Mouse (Mus musculus): ENCODE data around the gene Ccdc22. TPM values are rescaled to one million over a fixed set of nuclear protein-coding genes. Genes with fewer than 3 reads are reported as not detected.

The Ccdc22 gene
- polyA plus RNA-seq, 1 experiment from 2014 or later = 18.0 TPM

DNA sequence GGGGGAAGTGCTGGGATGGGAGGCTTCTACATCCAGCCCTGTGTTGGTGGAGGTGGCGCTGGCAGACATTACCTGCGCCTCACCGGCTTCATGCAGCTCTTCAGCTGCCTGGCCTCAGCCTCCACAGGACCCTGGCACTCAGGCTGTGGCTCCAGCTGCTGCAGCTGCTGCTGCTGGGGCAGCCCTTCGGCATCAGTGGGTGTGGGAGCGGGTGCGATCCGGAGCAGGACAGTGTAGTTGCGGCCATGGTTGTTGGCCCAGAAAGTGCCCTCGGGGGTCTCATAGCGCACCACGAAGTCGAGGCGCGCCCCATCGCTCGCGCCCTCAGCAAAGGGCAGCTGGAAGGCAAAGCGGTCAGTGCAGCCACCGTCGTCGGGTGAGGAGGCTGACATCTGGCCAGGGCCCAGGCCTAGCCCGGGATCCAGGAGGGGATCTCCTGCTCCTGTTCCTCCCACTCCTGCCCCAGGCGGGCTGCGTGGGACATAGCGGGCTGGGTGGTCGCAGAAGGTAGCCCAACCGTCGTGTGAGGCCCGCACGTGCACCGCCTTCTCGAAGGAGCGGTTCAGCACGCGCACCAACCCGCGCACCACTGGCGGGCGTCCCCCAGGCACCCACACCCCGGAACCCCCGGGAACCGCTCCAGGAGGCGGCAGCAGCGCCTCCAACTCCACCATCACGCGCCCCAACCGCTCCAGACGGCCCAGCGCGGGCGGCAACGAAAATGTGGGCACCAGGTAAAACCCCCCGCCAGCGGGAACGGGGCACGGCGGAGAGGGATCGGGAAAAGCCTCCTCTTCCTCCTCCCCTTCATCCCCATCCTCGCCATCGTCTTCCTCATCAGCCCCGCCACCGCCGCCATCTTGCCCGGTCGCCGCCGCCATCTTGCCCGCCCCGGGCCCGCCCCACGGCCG lies 31.9 kb downstream of the Ccdc22 start, which contains the start of gene Foxp3:
Foxp3 (plus strand) TSS at position 469 of the 911 bp plus-strand sequence.
- H3K4me1 ChIP-seq (replicated peaks) = peaks cover 38% of the 10 kb centered on the region
- peak within 1 kb of the TSS; percentile 81 for H3K27ac ChIP-seq (replicated peaks)
- no peaks in the 10 kb centered on the region for H3K9me3 ChIP-seq (replicated peaks)
- H3K27me3 ChIP-seq = no peaks in the 10 kb centered on the region
- H3K9ac ChIP-seq = peak within 1 kb of the TSS; percentile 80
- H3K36me3 ChIP-seq (replicated peaks) = no peaks in the 10 kb centered on the region
- WGBS (ENCODE audit: insufficient replicate concordance) = 37% methylated on average over 71 of the region's 72 CpGs
- H3K4me2 ChIP-seq = peak within 1 kb of the TSS; percentile 83
- peak; percentile 52 for ATAC-seq (ENCODE audit: insufficient read depth)
- peak within 1 kb of the TSS; percentile 74 for H3K4me3 ChIP-seq (replicated peaks)

DNA sequence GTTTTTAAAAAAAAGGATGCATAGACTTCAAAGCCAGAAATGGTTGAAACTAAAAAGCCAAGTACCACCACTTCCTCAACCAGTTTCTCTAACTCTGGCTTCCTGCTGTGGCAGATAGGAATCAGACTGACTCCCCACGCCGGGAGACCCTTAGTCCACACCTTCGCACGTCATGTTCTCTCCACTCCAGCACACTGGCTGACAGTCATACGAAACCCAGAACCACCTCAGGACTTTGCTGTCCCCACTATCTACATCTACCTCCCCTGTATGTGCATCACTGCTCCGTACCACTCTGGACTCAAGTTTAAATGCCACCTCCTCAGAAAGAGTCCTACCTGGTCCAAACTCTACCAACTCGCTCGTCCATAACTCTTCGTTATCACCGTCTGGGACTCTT lies 32.9 kb downstream of the Ccdc22 start:
- Histone ChIP-seq H3K36me3 (replicated peaks) (no peaks in the 10 kb centered on the region), H3K4me1 (replicated peaks) (peaks cover 38% of the 10 kb centered on the region), H3K9ac (no peak overlapping the region), H3K27me3 (no peaks in the 10 kb centered on the region), H3K4me3 (replicated peaks) (peak overlapping the region; percentile 74), H3K9me3 (replicated peaks) (no peaks in the 10 kb centered on the region), H3K27ac (replicated peaks) (0 out of 2 replicates have a peak overlapping the region, but pooled peaks have one; percentile 81), H3K4me2 (peak overlapping the region; percentile 83)
- ATAC-seq (ENCODE audit: insufficient read depth) = no peak
- 44% methylated on average over 10 of the region's 10 CpGs for WGBS (ENCODE audit: insufficient replicate concordance)

DNA sequence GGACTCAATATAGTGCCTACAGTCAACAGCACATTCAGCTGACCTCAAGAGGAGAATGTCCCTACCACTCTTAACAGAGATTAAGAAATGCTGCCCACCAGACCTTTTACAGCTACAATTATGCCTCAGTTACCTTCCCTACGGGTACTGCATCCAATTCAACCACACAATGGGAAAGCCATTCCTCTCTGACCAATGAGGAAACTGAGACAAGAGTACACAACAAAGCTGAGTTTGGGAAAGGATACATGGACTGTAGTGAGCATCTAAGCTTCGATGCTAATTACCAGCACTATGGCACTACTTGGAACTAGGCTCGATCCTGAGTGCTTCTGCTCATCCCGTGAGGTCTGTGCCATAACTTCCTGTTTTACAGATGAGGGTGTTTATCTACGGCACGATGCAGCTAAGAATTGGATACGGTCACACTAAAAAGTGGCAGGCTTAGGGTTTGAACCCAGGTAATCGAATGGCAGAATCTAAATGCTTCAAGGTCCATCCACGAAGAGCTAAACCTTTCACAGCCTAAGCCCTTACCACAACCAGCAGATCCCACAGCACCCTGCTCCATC lies 33.7 kb downstream of the Ccdc22 start:
- Histone ChIP-seq H3K4me3 (replicated peaks) (no peak overlapping the region), H3K9ac (no peak overlapping the region), H3K27me3 (no peaks in the 10 kb centered on the region), H3K36me3 (replicated peaks) (no peaks in the 10 kb centered on the region), H3K9me3 (replicated peaks) (no peaks in the 10 kb centered on the region), H3K27ac (replicated peaks) (no peak overlapping the region), H3K4me1 (replicated peaks) (peaks cover 38% of the 10 kb centered on the region), H3K4me2 (no peak overlapping the region)
- ATAC-seq (ENCODE audit: insufficient read depth) = no peak
- WGBS (ENCODE audit: insufficient replicate concordance) = 59% methylated on average over 9 of the region's 9 CpGs

DNA sequence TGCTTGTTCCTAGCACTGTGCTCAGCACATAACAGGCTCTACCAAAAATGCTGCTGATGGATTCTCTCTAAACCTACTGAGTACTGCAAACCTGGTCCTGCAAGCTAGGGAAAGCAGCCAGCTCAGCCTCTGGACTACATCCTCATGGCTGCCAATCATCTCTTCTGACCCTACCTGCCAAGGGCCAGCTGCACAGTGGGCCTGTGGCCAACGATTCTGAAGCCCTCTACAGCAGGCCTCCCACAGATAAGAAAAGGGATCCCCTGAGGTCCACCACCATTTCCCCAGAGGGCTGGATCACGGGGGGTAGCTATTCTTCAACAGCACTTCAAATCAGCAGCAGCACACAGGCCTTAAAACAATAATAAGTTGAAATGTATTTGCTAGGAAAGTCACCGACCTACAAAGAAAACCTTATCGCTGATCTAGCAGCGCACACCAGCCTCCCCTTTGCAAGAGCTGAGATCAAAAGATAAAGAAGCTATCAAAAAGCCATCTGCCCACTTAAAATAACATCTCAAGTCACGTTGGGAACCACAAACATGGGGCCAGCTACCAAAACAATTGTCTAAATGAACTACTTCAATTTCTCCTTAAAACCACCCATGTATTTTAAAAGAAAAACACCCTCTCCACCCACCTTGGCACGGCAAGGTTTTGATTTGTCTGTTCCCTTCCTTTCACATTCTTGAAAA lies 34.7 kb downstream of the Ccdc22 start:
- Histone ChIP-seq H3K9ac (no peak overlapping the region), H3K4me1 (replicated peaks) (peaks cover 38% of the 10 kb centered on the region), H3K27me3 (no peaks in the 10 kb centered on the region), H3K36me3 (replicated peaks) (no peaks in the 10 kb centered on the region), H3K4me2 (no peak overlapping the region), H3K9me3 (replicated peaks) (no peaks in the 10 kb centered on the region), H3K27ac (replicated peaks) (no peak overlapping the region), H3K4me3 (replicated peaks) (no peak overlapping the region)
- 34% methylated on average over 7 of the region's 7 CpGs for whole genome bisulfite sequencing (ENCODE audit: insufficient replicate concordance)
- no peak for ATAC-seq (ENCODE audit: insufficient read depth)

DNA sequence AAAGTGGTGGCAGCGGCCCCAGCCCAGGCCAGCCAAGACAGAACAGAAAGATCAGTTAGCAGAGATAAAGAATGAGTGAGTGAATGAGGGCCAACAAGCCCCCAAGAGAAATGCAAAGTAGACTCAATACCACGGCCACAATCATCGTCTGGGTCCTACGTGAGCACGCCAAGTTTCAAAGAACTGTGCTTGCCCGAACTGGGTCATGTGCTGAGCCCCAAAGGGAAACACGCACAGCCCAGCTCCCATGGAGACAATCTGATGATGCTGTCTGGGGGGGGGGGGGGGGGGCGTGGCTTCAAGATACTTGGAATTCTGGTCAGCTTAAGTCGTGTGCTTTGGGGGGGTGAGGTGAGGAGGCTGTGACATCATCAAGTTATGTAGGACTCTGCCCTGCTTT lies 37.8 kb downstream of the Ccdc22 start:
- peaks cover 18% of the 10 kb centered on the region for H3K4me1 ChIP-seq (replicated peaks)
- H3K9me3 ChIP-seq (replicated peaks) = no peaks in the 10 kb centered on the region
- H3K4me3 ChIP-seq (replicated peaks) = no peak overlapping the region
- no peak overlapping the region for H3K9ac ChIP-seq
- H3K27ac ChIP-seq (replicated peaks) = no peak overlapping the region
- no peaks in the 10 kb centered on the region for H3K36me3 ChIP-seq (replicated peaks)
- H3K27me3 ChIP-seq = no peaks in the 10 kb centered on the region
- 57% methylated on average over 9 of the region's 9 CpGs for WGBS (ENCODE audit: insufficient replicate concordance)
- ATAC-seq (ENCODE audit: insufficient read depth) = no peak
- H3K4me2 ChIP-seq = no peak overlapping the region

DNA sequence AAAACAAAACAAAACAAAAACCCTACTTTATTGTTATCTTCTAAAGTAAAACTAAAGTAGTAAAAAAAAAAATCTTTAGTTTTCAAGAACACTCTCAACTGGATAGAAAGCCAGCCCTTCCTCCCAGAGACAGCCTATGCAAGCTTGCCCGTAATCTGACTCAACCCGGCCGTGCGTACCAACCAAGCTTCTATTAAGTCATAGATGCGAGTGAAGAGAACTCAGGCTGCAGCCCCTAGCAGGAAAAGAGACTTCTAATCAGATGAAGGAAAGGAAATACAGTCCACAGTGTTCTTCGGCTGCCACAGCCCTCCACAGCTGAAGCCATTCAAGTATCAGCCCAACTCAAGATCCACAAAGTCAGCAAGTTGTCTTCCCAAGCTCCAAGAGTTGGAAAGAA lies 39.0 kb downstream of the Ccdc22 start:
- no peak for ATAC-seq (ENCODE audit: insufficient read depth)
- Histone ChIP-seq H3K4me3 (replicated peaks) (no peak overlapping the region), H3K27ac (replicated peaks) (no peak overlapping the region), H3K9ac (no peak overlapping the region), H3K4me2 (no peak overlapping the region), H3K4me1 (replicated peaks) (peaks cover 6% of the 10 kb centered on the region; the same call in 1 of the 2 replicates), H3K9me3 (replicated peaks) (no peaks in the 10 kb centered on the region), H3K36me3 (replicated peaks) (no peaks in the 10 kb centered on the region), H3K27me3 (no peaks in the 10 kb centered on the region)
- WGBS (ENCODE audit: insufficient replicate concordance) = 31% methylated on average over 6 of the region's 6 CpGs

DNA sequence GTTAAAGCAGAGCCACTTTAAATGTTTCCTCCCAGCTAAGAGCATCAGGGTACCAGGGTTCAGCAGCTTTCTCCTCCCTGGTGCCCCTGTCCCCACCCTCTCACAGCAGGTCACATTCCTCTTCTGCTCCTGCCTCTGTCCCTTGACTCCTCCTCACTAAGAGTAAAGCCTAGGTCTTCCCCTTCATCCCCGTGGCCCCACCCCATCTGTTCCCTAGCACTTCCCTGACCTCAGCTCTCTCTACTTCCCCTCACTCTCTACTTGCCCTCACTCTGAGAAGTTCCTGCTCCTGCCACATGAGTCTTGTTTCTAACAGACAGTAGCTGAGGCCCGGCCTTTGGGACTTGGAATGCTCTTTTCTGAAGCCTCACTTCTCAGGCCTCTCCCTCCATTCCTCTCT lies 42.2 kb downstream of the Ccdc22 start:
- H3K27me3 ChIP-seq = no peaks in the 10 kb centered on the region
- H3K9me3 ChIP-seq (replicated peaks) = no peaks in the 10 kb centered on the region
- ATAC-seq (ENCODE audit: insufficient read depth) = no peak
- no peak overlapping the region for H3K27ac ChIP-seq (replicated peaks)
- H3K4me1 ChIP-seq (replicated peaks) = no peaks in the 10 kb centered on the region
- no peak overlapping the region for H3K4me2 ChIP-seq
- H3K9ac ChIP-seq = no peak overlapping the region
- H3K4me3 ChIP-seq (replicated peaks) = no peak overlapping the region
- 21% methylated on average over 2 of the region's 2 CpGs for WGBS (ENCODE audit: insufficient replicate concordance)
- no peaks in the 10 kb centered on the region for H3K36me3 ChIP-seq (replicated peaks)

DNA sequence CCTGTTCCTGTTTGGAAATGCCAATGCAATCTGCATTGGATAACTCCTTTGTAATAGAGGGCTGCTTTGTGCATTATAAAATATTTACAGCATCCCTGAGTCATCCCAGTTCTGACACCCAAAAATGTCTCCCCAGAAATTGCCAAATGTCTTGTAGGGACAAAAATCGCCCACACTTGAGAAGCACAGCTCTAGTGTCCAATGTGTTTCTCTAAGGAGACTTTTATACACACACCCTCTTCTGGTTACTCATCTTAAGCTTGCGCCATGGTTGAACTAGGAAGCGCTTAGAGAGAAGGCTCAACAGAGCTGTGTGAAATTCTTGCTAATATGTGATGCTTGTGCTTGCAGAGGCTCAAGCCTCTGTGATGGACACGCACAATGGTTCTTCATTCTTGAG lies 51.8 kb downstream of the Ccdc22 start:
- WGBS (ENCODE audit: insufficient replicate concordance) = 75% methylated on average over 4 of the region's 4 CpGs
- ATAC-seq (ENCODE audit: insufficient read depth) = no peak
- Histone ChIP-seq H3K9me3 (replicated peaks) (no peaks in the 10 kb centered on the region), H3K27me3 (no peaks in the 10 kb centered on the region), H3K4me3 (replicated peaks) (no peak overlapping the region), H3K27ac (replicated peaks) (no peak overlapping the region), H3K4me2 (no peak overlapping the region), H3K36me3 (replicated peaks) (no peaks in the 10 kb centered on the region), H3K4me1 (replicated peaks) (no peaks in the 10 kb centered on the region), H3K9ac (no peak overlapping the region)

Other genes with a start within 250 kb of the Ccdc22 start
- 0.07 TPM in 2 replicates for gene Usp27x, start 229.7 kb downstream of the Ccdc22 start, polyA plus RNA-seq (2015; fragmentation: Nextera tagmentation; extraction: Ambion mirVana)
- gene Foxp3, start 31.9 kb downstream of the Ccdc22 start, polyA plus RNA-seq (2015; fragmentation: Nextera tagmentation; extraction: Ambion mirVana) = 0.02 and 0.23 TPM in 2 replicates
- 0.06 and 0.21 TPM in 2 replicates for gene Ppp1r3f, start 31.2 kb downstream of the Ccdc22 start, polyA plus RNA-seq (2015; fragmentation: Nextera tagmentation; extraction: Ambion mirVana)
- gene Cacna1f, start 1.6 kb upstream of the Ccdc22 start, polyA plus RNA-seq (2015; fragmentation: Nextera tagmentation; extraction: Ambion mirVana) = 0.07 and 0.09 TPM in 2 replicates
- gene Syp, start 33.0 kb upstream of the Ccdc22 start, polyA plus RNA-seq (2015; fragmentation: Nextera tagmentation; extraction: Ambion mirVana) = 0.33 and 0.36 TPM in 2 replicates
- gene Prickle3, start 51.7 kb upstream of the Ccdc22 start, polyA plus RNA-seq (2015; fragmentation: Nextera tagmentation; extraction: Ambion mirVana) = 1.1 and 1.5 TPM in 2 replicates
- gene Plp2, start 65.9 kb upstream of the Ccdc22 start, polyA plus RNA-seq (2015; fragmentation: Nextera tagmentation; extraction: Ambion mirVana) = 27.5 and 28.8 TPM in 2 replicates
- 0.09 and 0.12 TPM in 2 replicates for gene Magix, start 75.7 kb upstream of the Ccdc22 start, polyA plus RNA-seq (2015; fragmentation: Nextera tagmentation; extraction: Ambion mirVana)
- 13.3 and 14.1 TPM in 2 replicates for gene Gpkow, start 91.6 kb upstream of the Ccdc22 start, polyA plus RNA-seq (2015; fragmentation: Nextera tagmentation; extraction: Ambion mirVana)
- 16.0 and 17.5 TPM in 2 replicates for gene Wdr45, start 108.8 kb upstream of the Ccdc22 start, polyA plus RNA-seq (2015; fragmentation: Nextera tagmentation; extraction: Ambion mirVana)
- gene Gm45208, start 116.7 kb upstream of the Ccdc22 start, polyA plus RNA-seq (2015; fragmentation: Nextera tagmentation; extraction: Ambion mirVana) = 0.31 TPM in 1 of 2 replicates, not detected in the other
- gene Praf2, start 122.9 kb upstream of the Ccdc22 start, polyA plus RNA-seq (2015; fragmentation: Nextera tagmentation; extraction: Ambion mirVana) = 5.6 and 5.8 TPM in 2 replicates
- 0.92 and 1.5 TPM in 2 replicates for gene Ccdc120, start 145.4 kb upstream of the Ccdc22 start, polyA plus RNA-seq (2015; fragmentation: Nextera tagmentation; extraction: Ambion mirVana)
- gene Tfe3, start 157.0 kb upstream of the Ccdc22 start, polyA plus RNA-seq (2015; fragmentation: Nextera tagmentation; extraction: Ambion mirVana) = 9.2 and 11.8 TPM in 2 replicates
- 25.5 and 27.4 TPM in 2 replicates for gene Gripap1, start 184.2 kb upstream of the Ccdc22 start, polyA plus RNA-seq (2015; fragmentation: Nextera tagmentation; extraction: Ambion mirVana)
- gene Kcnd1, start 216.8 kb upstream of the Ccdc22 start, polyA plus RNA-seq (2015; fragmentation: Nextera tagmentation; extraction: Ambion mirVana) = 0.18 and 0.37 TPM in 2 replicates
- gene Otud5, start 235.8 kb upstream of the Ccdc22 start, polyA plus RNA-seq (2015; fragmentation: Nextera tagmentation; extraction: Ambion mirVana) = 44.9 and 54.4 TPM in 2 replicates

Data from liver, embryonic 15.5 days (tissue).